Mouse (Mus musculus) layer of hippocampus, postnatal 25 days (tissue): ENCODE measurements around the gene Rpia. TPM values are rescaled to one million over a fixed set of nuclear protein-coding genes. Genes with fewer than 3 reads are reported as not detected.

Source experiments
- DNase-seq, 2 experiments: peaks; one replicate each; pipeline ENCODE4 v3.0.0; 2022; ENCODE audit warnings: mixed read lengths in 2 of 2, low spot score in 1 of 2; ENCODE audit errors: extremely low spot score in 1 of 2
- total RNA-seq, 2 experiments: library from RNA; stranded (reverse); gene quantifications; 2 replicates each; pipeline ENCODE4 v1.2.3; 2021

Gene Rpia
- total RNA-seq, 2 experiments from 2014 or later: 9.9 to 11.6 TPM

DNA sequence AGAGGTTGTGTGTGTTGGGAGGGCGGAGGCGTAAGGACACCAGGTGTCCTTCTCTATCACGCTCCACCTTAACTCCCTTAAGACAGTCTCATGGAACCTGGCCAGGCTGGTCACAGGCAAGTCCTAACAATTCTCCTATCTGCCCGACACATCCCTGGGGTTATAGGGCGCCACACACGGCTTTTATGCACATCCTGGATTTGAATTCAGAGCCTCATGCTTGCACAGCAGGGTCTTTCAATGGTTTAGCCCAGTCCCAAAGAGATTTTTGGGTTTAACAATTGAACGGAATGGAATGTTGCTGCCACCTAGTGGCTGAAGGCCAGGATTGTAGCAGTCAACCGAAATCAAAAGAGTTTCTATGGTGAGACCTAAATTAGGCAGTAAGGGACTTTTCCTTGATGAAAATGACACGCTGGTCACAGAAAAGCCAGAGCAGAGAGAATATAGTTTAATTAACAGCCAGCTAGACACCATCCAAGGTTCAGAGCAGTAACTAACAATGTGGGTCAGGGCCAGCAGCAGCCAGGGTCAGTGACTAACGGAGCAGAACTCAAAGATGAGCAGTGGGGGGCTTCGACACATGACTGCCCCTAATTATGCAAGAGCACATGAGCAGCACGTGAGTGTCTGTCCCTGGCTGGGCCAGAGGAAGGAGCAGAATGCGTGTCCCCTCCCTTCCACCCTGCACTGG, 13.9 kb upstream of the Rpia start:
- peak; percentile 53 to 70 for DNase-seq

DNA sequence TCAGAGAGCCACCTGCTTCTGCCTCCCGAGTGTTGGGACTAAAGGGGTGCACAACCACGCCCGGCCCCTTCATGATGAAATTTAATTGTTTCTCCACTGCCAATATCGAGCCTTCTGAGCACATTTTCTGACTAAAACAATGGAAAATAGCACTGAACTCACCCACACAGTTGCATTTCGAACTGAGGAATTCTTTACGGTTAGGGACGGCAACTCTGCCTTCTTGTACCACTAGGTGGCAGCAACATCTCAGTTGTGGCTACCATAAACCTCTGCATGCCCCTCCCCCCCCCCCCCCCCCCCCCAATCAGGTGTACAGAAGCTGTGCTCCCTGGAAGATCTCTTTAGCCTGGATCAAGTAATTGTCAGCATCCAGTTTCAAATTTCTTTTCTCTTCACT, 13.2 kb upstream of the Rpia start:
- peak in 1 of 2 experiments; percentile 68 for DNase-seq

DNA sequence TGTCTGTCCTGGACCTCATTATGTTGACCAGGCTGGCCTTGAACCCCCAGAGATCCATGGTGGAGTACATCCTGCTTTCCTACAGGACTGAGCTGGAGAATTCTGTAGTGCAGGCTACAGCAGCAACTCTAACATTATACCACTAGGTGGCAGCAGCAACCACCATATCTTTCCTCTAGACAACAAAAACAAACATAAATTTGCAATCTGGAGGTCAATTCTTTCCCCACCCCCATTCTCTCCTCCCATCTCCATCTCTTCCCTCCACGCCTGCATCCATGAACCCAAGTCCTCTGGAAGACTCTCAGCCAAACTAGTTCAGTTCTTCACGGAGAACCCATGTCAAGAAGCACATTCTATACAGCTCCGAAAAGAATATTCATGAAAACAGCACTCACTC, 12.6 kb upstream of the Rpia start:
- no peak for DNase-seq

DNA sequence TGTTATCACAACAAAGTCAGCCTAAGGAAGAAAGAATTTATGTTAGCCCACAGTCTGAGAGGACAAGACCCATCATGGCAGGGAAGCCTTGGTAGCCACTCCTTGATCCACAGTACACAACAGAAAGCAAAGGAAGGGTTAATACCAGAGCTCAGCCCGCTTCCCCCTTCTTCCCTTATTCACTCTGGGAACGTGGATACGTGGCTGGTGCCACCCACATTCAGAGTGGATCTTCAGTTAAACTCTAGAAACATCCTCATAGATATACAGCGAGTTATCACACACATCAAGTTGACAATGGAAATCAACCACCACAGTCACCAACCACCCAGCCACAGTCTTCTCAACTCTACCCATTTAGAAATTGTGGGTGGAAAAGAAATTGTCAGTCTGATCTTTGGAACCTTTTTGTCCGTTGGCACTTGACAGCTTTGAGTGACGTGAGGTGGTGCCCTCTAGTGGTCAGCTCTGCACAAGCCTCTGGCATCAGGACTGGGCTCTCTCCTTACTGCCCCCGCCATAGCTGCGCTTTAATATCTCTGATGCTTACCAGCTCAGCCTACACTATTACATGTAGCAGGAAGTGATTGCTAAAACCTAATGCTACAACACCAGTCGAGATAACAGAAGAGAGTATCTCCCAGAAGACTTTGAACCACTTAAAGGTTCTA, 5.7 kb upstream of the Rpia start:
- DNase-seq: peak in 1 of 2 experiments; percentile 65

DNA sequence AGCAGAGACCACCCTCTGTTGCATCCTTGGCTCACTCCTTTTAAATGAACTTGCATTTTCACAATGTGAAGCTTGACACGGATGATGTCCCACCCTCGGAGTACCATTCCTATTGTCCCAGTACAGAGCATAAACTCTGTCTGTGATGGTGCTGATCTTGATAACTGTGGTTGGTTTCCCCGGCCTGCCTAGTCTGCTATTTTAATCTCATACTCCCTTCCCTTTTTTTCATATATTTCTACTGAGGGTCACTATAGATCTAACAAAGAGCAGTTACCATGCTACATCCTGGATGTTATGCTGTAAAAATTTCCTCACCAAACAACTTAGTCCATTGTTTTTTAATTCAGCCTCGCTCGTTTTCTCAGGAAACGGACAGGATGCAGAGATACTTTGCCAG, 4.9 kb upstream of the Rpia start:
- DNase-seq: no peak

DNA sequence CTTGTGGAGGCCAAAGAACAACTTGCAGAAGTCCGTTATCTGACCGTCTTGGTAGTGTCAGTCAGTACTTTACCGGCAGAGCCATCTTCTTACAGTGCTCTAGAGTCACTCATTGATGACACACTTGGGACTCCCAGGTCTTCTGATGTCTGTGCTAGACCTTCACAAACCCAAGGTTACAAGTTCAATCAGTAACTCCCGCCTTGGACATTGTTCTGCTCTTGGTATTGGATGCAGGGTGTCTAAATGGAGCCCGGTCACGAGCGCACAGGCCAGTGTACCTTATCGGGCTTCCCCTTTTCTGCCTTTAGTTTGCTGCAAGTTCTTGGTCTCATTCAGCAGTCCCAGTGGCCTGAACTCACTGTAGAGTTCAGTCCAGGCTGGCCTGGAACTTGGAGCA, 612 bp upstream of the Rpia start:
- no peak for DNase-seq

DNA sequence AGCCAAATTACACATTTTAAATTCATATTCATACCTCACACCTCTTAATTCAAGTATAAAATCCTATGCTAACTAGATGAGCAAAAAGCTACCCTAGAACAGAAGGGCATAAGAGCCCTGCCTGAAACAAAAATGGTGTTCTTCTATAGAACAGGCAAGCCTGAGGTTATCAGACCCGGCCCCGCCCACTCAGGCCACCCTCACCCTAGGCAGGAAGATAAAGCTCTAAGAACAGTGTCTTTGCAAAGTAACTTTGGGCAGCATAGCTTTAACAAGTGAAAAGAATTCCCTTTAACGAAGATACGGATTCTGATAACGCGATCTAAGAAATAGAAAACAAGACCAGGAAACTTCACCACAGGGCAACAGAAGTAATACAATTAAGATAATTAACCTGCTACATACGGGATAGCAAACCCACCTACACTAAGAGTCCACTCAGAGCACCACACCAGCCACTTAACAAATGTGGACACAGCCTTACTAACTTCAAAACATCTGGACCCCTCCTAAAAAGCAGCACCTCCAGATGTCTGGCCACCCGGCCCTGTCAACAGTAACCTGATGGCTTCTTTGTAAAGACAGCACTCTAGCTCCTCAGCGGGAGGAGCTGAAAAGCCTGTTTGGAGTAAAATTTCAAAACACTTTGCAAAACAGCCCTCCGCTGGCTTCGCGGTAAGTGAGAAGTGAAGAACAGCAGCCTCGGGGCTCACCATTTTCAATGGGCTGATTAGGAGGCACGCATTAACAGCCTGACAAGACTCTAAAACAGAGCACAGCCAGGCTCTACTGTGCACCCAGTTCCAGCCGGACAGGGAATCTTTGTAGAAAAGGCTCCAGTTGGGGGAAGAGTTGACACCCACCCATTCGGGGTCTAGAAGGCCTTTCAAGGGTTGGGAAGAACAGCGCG, 925 bp downstream of the Rpia start:
- DNase-seq: peak in 1 of 2 experiments; percentile 11

DNA sequence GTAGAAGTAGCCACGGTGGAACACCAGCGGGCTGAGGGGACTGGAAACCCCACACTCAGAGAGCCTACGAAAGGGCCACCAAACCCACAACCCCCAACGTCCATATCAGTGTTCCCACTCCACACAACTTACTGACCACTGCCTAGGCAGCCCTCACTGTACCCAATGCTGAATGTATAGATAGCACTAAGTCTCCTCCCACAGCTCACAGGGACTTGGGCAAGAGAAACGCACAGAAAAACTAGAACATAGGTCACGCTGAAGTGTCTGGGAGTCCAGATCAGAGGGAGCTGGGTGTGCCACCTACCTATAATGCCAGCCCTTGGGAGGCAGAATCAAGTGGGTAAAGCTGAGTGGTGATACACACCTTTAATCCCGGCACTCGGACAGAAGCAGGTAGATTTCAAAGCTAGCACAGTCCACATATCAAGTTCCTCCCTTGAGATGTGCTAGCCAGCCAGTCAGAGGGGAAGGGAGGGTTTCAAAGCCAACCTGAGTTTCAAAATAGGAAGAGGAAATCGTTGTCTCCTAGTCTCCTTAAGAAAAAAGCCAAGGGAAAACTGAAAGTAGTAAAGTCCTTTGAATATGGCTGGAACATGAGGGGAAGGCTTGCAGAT, 1.9 kb downstream of the Rpia start:
- no peak for DNase-seq

DNA sequence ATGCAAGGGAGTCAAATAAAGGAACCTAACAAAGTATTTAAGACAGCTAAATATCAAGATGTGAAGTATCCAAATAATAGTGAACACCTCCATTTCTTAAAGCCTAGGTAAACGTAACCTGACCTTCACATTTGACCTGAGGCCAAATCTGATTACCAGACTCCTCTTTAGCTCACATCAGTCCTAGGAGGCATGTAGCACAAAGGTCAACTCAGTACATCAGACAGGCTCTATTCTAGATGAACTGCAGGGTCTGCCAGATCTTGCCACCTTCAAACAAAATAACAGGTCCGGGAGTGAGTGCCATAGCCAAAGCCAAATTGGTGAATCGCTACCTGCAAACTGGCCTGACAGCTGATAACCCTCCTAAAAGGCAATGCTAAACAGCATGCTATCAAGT, 2.9 kb downstream of the Rpia start:
- no peak for DNase-seq

DNA sequence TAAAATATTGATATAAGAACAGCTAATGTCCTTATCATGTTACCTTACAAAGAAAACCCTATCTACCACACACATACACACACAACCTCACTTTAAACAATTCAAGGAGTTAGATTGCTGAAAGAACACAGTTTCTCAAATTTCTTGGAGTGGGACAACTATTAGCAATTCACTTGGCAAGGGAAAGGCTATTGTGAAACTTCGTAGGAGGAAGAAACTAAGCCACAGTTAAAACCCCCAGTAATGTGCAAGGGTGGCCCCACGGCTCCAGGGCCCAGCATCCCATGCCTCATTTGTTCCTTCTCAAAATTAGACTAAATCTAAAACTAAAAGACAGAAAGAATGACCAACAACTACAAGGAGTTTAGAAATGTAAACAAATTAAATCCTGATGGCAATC, 4.5 kb downstream of the Rpia start:
- DNase-seq: no peak

DNA sequence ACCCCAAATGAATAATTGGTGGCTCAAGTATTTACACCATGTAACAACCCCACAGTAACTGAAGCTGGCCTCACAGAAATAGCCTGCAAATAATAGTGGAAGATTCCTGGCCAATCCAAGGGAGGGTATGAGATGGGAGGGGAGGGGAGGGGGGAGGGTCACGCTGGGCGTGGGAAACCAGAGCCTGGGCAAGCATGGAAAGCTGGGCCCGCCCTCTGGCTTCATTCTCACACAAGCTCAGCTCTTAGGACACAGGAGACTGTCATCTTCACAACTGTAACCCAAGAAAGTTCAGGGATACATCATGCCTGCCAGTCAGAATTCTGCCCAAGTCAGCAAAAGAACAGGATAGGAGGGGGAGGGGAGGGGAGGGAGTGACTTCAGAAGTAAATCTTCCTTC, 6.2 kb downstream of the Rpia start:
- DNase-seq: no peak

DNA sequence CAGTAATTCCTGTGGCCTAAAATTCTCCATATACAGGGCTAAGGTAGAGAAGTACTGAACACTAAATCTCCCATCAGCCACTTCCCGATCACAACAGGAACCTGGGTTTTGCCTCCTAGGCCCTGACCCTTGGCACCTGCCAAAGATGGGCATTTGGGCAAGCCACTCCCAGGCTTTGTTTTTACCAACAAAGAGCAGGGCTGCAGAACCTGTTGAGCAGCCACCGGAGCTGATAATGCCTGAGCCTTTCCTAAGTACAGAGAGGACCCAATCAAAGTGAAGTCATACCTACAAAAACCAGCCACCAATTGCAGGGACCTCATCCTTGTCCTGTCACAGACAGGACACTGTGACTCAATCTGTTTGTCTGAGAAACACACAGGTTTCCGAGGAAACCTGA, 7.2 kb downstream of the Rpia start:
- no peak for DNase-seq

DNA sequence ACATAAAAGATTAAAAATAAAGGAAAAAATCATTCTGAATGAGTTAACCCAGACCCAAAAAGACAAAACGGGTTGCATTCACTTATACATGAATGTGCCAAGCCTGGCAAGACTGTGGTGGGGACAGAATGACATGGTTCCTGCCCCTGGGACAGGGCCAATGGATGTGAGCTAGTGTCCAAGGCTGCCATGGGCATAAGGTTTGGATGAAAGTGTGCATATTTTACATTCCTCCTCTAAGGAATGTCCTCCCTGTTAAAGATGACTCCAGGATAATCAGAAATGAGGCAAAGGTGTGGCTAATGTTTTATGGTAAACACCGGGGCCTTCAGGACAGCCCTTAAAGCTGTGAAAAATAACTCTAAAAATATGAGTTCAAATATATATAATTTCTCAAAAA, 10.7 kb downstream of the Rpia start:
- no peak for DNase-seq

DNA sequence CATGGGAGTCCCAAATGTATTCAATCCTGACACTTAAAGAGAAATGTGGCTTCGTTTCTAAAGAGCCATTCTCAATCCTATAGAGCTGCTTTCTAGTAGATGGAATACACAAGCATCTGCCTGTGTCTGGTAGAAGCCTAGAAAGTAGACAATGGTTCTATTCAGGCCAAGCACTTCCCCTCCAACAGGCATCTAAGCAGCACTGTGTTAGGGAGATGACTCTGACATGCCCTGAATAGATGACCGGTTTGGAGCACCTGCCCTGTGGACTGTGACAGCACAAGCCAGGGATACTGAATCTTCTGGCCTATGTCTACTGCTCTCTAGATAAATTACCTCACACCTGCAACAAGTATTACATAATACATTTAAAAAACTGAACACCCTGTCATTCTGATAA, 17.7 kb downstream of the Rpia start:
- no peak for DNase-seq

DNA sequence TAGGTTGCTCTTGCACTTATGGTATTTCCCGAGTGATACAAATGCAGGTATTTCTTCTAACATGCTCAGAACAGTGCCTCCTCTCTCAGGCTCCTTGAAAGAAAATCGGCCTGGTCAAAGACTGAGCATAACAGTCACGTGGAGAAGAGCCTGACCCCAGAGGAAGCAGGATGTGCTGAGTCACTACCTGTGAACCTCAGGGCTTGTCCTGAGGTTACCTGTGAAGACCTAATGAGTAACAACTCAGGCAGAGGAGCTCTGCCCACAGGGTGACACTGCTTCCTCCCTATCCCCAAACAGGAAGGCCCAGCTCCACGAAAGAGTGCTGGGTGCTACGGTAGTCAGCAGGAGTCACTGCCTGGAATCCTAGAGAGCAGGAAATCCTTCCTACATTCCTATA, 18.3 kb downstream of the Rpia start:
- DNase-seq: no peak

DNA sequence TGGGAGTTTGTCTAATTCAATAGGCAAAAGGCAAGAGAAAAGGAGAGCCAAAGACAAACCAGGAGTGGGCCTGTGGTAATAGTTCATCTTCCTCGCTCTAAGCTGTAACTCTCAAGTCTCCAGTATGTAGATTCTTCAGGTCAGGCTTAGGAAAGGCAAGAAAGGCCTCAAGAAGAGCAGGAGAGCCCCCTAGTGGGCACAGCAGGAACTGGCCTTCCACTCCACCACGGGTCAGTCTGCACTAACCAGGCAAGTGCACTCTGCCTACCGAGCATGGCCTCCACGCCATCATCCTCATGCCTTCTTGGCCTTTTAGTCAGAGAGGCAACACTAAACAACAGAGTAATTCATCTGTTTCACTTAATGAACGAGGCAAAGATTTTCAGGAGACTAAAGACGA, 23.3 kb downstream of the Rpia start:
- peak; percentile 69 to 82 for DNase-seq

DNA sequence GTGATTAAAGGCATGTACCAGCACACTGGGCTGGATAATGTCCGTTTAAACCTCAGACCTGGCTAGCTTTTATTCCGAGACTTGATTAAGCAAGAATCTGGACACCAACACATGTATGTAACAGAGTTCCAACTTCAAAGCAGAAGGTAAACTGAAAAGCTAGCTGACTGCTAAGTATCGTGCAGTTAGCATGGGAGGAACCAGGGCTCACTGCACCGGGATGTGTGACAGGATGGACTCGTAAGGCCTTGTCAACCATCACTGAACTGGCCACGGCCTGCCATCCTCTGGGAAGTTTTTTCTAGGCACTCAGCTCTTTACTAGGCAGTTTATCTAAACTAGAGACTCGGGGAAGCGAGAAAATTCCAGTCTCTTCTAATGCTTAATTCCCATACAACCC, 27.0 kb downstream of the Rpia start:
- DNase-seq: no peak

DNA sequence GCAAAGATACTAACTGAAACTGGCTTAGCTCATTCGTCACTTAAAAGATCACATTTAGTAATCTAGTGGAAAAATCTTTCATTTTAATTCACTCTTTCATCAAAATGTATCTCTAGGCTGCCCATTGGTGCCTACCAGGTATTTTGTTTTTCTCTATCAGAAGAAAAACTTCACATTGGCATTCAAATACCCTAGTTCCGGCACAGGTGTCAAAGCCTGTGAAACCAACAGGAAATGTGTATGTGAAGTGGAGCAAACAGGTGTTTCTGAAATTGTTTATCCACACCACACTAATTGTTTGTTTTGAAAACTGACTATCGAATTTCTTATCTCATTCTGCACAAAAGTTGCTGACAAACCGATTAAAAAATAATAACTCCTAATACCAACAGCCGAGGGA, 27.5 kb downstream of the Rpia start:
- no peak for DNase-seq

DNA sequence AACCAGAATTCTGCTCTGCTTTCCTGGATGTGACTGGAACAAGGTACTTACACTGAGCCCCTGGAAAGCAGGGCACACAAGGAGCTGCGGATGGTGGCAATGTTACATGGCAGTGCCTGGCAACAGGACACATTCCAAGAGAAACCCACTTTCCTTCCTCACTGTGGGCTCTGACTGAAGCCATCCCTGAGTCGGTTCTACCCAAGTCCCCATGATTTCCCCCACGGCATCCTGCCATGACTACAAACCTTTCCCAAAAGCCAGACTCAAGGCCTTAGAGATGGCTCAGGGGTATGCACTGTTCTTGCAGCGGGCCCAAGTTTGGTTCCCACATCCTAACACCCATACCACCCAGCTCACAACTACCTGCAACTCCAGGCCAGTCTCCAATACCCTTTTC, 28.2 kb downstream of the Rpia start:
- DNase-seq: no peak

DNA sequence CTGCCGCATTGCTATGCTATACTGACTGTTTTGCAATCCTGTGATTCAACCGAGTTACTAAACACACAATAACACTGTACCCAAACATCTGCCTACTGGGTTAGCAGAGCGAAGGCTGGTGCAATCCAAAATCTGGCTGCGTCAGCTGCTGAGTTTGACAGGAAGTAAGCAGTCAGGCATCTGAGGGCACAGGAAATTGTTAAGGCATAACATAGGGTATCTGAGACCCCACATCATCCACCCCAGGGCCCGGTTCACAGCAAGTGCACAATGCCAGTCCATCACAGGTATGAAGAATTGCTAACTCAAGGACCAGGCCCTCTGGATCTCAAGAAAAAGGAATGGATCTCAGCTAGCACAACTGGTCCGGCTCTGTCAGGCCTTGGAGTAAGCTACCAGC, 29.4 kb downstream of the Rpia start:
- no peak for DNase-seq

DNA sequence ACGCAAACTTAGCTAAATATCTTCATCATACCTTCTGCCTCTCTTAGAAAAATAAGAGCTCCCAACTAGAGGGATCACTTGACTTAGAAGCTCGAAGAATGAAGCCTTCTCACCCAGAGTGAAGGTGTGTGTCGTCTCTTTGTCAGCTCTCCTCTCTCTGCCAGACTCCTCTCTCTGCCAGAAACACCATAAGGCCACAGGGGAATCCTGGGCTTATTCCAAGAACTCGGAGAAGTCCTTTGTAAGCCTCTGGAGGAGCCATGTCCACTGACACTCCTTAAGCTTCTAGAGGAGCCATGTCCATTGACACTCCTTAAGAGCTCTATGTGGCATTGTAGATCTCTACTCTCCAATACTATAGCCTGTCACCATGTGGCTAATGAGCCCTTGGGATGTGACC, 31.1 kb downstream of the Rpia start:
- DNase-seq: no peak
